Mouse (Mus musculus) heart, postnatal 0 days (tissue): ENCODE measurements around the gene Palm. TPM values are rescaled to one million over a fixed set of nuclear protein-coding genes. Genes with fewer than 3 reads are reported as not detected.

Experiments used
- ATAC-seq: fragments of 200-750 bp; cut with Nextera tagmentation; 2 replicates; pipeline ENCODE4 v1.8.0; 2017; ENCODE audit warnings: low read depth, moderate number of reproducible peaks, moderate library complexity; ENCODE audit not compliant: insufficient read depth
- DNase-seq: peaks from one replicate; pipeline ENCODE4 v3.0.0-alpha.2; 2016; ENCODE audit warnings: low spot score
- H3K27ac ChIP-seq: fragments of 300-500 bp; sonication (generic); 2 replicates; pipeline ENCODE4 v1.5.1; 2014; ENCODE audit warnings: low read depth, mild to moderate bottlenecking
- H3K27me3 ChIP-seq: fragments of 300-500 bp; sonication (generic); 2 replicates; pipeline ENCODE4 v1.6.1; 2014; ENCODE audit warnings: low read length, mixed read lengths; ENCODE audit not compliant: control insufficient read depth, insufficient read depth
- H3K36me3 ChIP-seq: fragments of 300-500 bp; sonication (generic); replicated peaks from 2 replicates; pipeline ENCODE4 v1.6.1; 2014; ENCODE audit warnings: low read length, mixed read lengths; ENCODE audit not compliant: control insufficient read depth, insufficient read depth
- H3K4me1 ChIP-seq: fragments of 300-500 bp; sonication (generic); 2 replicates; pipeline ENCODE4 v1.6.1; 2014; ENCODE audit warnings: antibody characterized with exemption; ENCODE audit not compliant: control insufficient read depth, insufficient read depth
- H3K4me2 ChIP-seq: fragments of 300-500 bp; sonication (generic); 2 replicates; pipeline ENCODE4 v1.6.1; 2014; ENCODE audit warnings: low read depth, mild to moderate bottlenecking, low read length, moderate library complexity
- H3K4me3 ChIP-seq: fragments of 300-500 bp; sonication (generic); 2 replicates; pipeline ENCODE4 v1.5.1; 2014; ENCODE audit warnings: low read depth, low read length
- H3K9ac ChIP-seq: fragments of 300-500 bp; sonication (generic); replicated peaks from 2 replicates; pipeline ENCODE4 v1.6.1; 2014; ENCODE audit warnings: low read depth, low read length, mixed read lengths
- H3K9me3 ChIP-seq: fragments of 300-500 bp; sonication (generic); replicated peaks from 2 replicates; pipeline ENCODE4 v1.6.1; 2016; ENCODE audit warnings: low read length; ENCODE audit not compliant: control insufficient read depth
- CTCF ChIP-seq: IDR thresholded peaks from 2 replicates; pipeline ENCODE4 v1.5.1; 2016; ENCODE audit warnings: antibody characterized with exemption, control low read depth, low read depth
- EP300 ChIP-seq: IDR thresholded peaks from 2 replicates; pipeline ENCODE4 v1.6.1; 2016; ENCODE audit warnings: antibody characterized with exemption, low read depth
- WGBS: fragments of 180-500 bp; shearing (Covaris S2); extraction: QIAGEN DNeasy Blood & Tissue Kit; methylation state at CpG from one replicate; pipeline ENCODE4 v1.1.7; 2014; 5-methylcytosine and 5-hydroxymethylcytosine counted together
- polyA plus RNA-seq: library from polyadenylated mRNA; unstranded; fragments of >200 nt; fragmentation: Nextera tagmentation; extraction: Ambion mirVana; gene quantifications from 2 replicates; pipeline ENCODE4 v1.2.1, GENCODE M21; 2015
- total RNA-seq: library from RNA; depleted of rRNA; stranded (reverse); fragments of >200 nt; gene quantifications from 2 replicates; pipeline ENCODE4 v1.2.3, GENCODE M21; 2014; ENCODE audit warnings: low replicate concordance

The Palm gene
- total and polyA plus RNA-seq, 2 experiments from 2014 or later: 44.0 to 52.3 TPM

DNA sequence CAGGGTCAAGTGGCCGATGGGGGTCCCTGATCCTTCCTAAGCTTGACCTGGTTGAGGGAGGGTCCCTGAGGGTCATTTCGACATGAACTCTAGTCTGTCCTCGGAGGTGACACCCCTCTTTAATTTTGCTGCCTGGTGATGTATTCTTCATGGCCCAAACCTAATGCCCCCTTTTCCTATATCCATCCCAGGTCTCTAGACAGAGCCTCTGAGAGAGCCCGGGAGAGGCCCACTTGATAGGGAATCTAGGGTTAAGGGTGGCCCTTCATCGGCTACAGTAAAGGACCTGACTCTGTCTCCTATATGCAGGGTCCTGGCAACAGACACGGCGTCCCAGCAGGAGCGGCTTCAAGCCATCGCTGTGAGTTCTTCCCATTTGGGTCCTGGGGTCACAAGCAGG, 13.0 kb downstream of the Palm start:
- H3K4me2 ChIP-seq: peak overlapping the region; percentile 44
- H3K27ac ChIP-seq: peak overlapping the region; percentile 81
- no peaks in the 10 kb centered on the region for H3K9me3 ChIP-seq
- no peak overlapping the region for H3K9ac ChIP-seq
- 70% methylated on average over 9 of the region's 9 CpGs for WGBS
- no peak for DNase-seq
- peaks cover 18% of the 10 kb centered on the region; the same call in 1 of the 2 replicates for H3K4me1 ChIP-seq
- H3K4me3 ChIP-seq: 0 out of 2 replicates have a peak overlapping the region, but pooled peaks have one; percentile 9
- H3K36me3 ChIP-seq: no peaks in the 10 kb centered on the region; the same call in 1 of the 2 replicates
- no peak for TF ChIP-seq CTCF
- no peak for TF ChIP-seq EP300
- no peaks in the 10 kb centered on the region for H3K27me3 ChIP-seq
- ATAC-seq: no peak

- peaks cover 13% of the 10 kb centered on the region; the same call in 1 of the 2 replicates for H3K4me1 ChIP-seq
Measured at GRCm38 (mm10) chr10:79806972-79807371, 13.6 kb downstream of the Palm start.

GRCm38 (mm10) chr10:79807826-79808225, 14.5 kb downstream of the Palm start:
- no peaks in the 10 kb centered on the region; the same call in none of the 2 replicates for H3K36me3 ChIP-seq
- H3K4me1 ChIP-seq: peaks cover 5% of the 10 kb centered on the region; the same call in 1 of the 2 replicates
- no peaks in the 10 kb centered on the region for H3K27me3 ChIP-seq
- TF ChIP-seq CTCF: no peak
- peak; percentile 80 for TF ChIP-seq EP300
- H3K27ac ChIP-seq: peak overlapping the region; percentile 81
- WGBS: 57% methylated on average over 11 of the region's 11 CpGs
- H3K4me3 ChIP-seq: no peak overlapping the region
- no peaks in the 10 kb centered on the region for H3K9me3 ChIP-seq
- no peak overlapping the region for H3K9ac ChIP-seq
- ATAC-seq (no peak), DNase-seq (no peak)
- peak overlapping the region; percentile 44 for H3K4me2 ChIP-seq

More at GRCm38 (mm10) chr10:79806972-79807371, 13.6 kb downstream of the Palm start:
- WGBS: 61% methylated on average over 10 of the region's 10 CpGs
- H3K4me3 ChIP-seq: peak overlapping the region; percentile 9; the same call in 1 of the 2 replicates
- H3K27me3 ChIP-seq: no peaks in the 10 kb centered on the region
- no peak for ATAC-seq
- no peak overlapping the region for H3K9ac ChIP-seq
- H3K27ac ChIP-seq: peak overlapping the region; percentile 81
- DNase-seq: no peak
- H3K36me3 ChIP-seq: no peaks in the 10 kb centered on the region; the same call in 1 of the 2 replicates
- no peaks in the 10 kb centered on the region for H3K9me3 ChIP-seq
- TF ChIP-seq CTCF: no peak
- peak overlapping the region; percentile 44 for H3K4me2 ChIP-seq

DNA sequence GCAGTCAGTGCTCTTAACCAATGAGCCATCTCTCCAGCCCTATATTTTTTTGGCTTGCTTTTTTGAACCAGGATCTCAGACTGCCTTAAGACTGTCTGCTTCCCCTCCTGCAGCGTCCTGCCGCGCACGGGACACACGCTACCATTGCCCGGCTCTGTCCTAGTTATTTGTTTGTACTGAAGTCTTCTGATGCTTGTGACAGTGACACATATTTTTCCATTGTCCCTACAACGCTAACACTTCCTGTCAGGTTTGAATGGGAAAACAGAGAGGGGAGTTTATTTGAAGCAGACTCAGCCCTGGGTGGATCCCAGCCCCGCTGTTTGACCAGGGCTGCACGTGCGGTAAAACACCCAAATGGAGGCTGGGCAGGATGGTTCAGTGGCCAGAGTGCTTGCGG, 15.4 kb downstream of the Palm start:
- Histone ChIP-seq H3K4me3 (no peak overlapping the region), H3K4me1 (peaks cover under 1% of the 10 kb centered on the region; the same call in 1 of the 2 replicates), H3K27me3 (no peaks in the 10 kb centered on the region), H3K36me3 (no peaks in the 10 kb centered on the region; the same call in none of the 2 replicates), H3K9me3 (no peaks in the 10 kb centered on the region), H3K27ac (peak overlapping the region; percentile 81), H3K4me2 (no peak overlapping the region; the same call in 1 of the 2 replicates), H3K9ac (no peak overlapping the region)
- TF ChIP-seq EP300 (no peak), CTCF (no peak)
- DNase-seq (no peak), ATAC-seq (no peak)
- WGBS: 62% methylated on average over 11 of the region's 11 CpGs

GRCm38 (mm10) chr10:79811736-79812637, 18.6 kb downstream of the Palm start:
- Histone ChIP-seq H3K4me1 (no peaks in the 10 kb centered on the region), H3K27ac (no peak overlapping the region), H3K4me2 (no peak overlapping the region), H3K9ac (no peak overlapping the region), H3K9me3 (no peaks in the 10 kb centered on the region), H3K27me3 (no peaks in the 10 kb centered on the region), H3K36me3 (peaks cover 14% of the 10 kb centered on the region), H3K4me3 (no peak overlapping the region)
- WGBS: 28% methylated on average over 15 of the region's 15 CpGs
- TF ChIP-seq EP300 (no peak), CTCF (peak; percentile 96)
- ATAC-seq (peak; percentile 37; the same call in 1 of the 2 replicates), DNase-seq (peak; percentile 42)
